Mouse (Mus musculus): ENCODE results near the gene Galntl6. TPM values are rescaled to one million over a fixed set of nuclear protein-coding genes. Genes with fewer than 3 reads are reported as not detected.

The Galntl6 gene
- total RNA-seq, 1 experiment: 0.09 TPM

- no peaks in the 10 kb centered on the region for H3K36me3 ChIP-seq (ENCODE audit: control insufficient read depth, insufficient read depth, low read length, poor library complexity, severe bottlenecking)
- no peaks in the 10 kb centered on the region for H3K4me1 ChIP-seq (ENCODE audit: control insufficient read depth in 2 of 2, insufficient read depth in 2 of 2, low read length in 2 of 2, poor library complexity in 1 of 2)
- in situ Hi-C loops (cut with MboI; ENCODE audit: low sequenced_read_pairs in 2 of 2, unreplicated experiment in 2 of 2): loop anchor here in 1 of 2 experiments (25.0 kb wide), 1 partner anchor 341 kb away; no protein-coding TSS in a partner anchor
- no peak overlapping the region for H3K27ac ChIP-seq (ENCODE audit: insufficient read depth, low read depth, low read length, poor library complexity, severe bottlenecking)
- no peak for DNase-seq (ENCODE audit: low read depth, low spot score)
- H3K9me3 ChIP-seq (ENCODE audit: control insufficient read depth, insufficient read depth, low read depth, low read length): no peaks in the 10 kb centered on the region
- TF ChIP-seq HCFC1 (IDR thresholded peaks at IDR 0.05; ENCODE audit: borderline replicate concordance, insufficient read depth, low read length) (no peak), CHD2 (IDR thresholded peaks at IDR 0.05; ENCODE audit: low read depth, low read length) (no peak), ZNF384 (IDR thresholded peaks at IDR 0.05; ENCODE audit: low read depth, low read length) (no peak)
- no peak overlapping the region for H3K4me3 ChIP-seq (ENCODE audit: insufficient read depth in 1 of 2, low read depth in 1 of 2, low read length in 2 of 2, poor library complexity in 1 of 2, severe bottlenecking in 1 of 2)
- H3K9ac ChIP-seq (ENCODE audit: insufficient read depth, low read depth, low read length, poor library complexity, severe bottlenecking): no peak overlapping the region
Measured at GRCm38 (mm10) chr8:57777988-57778721, 1134.3 kb downstream of the Galntl6 start.

- H3K9me3 ChIP-seq (ENCODE audit: control insufficient read depth, insufficient read depth, low read depth, low read length): no peaks in the 10 kb centered on the region
- TF ChIP-seq CHD2 (IDR thresholded peaks at IDR 0.05; ENCODE audit: low read depth, low read length) (no peak), ZC3H11A (IDR thresholded peaks at IDR 0.05; ENCODE audit: borderline replicate concordance, low read depth, low read length) (no peak), ZNF384 (IDR thresholded peaks at IDR 0.05; ENCODE audit: low read depth, low read length) (no peak), MAFK (IDR thresholded peaks at IDR 0.05; ENCODE audit: insufficient read depth, low read depth, low read length) (no peak), HCFC1 (IDR thresholded peaks at IDR 0.05; ENCODE audit: borderline replicate concordance, insufficient read depth, low read length) (no peak)
- H3K4me3 ChIP-seq (ENCODE audit: insufficient read depth in 1 of 2, low read depth in 1 of 2, low read length in 2 of 2, poor library complexity in 1 of 2, severe bottlenecking in 1 of 2): no peak overlapping the region
- no peak for DNase-seq (ENCODE audit: low read depth, low spot score)
- no peak overlapping the region for H3K9ac ChIP-seq (ENCODE audit: insufficient read depth, low read depth, low read length, poor library complexity, severe bottlenecking)
- no peaks in the 10 kb centered on the region for H3K36me3 ChIP-seq (ENCODE audit: control insufficient read depth, insufficient read depth, low read length, poor library complexity, severe bottlenecking)
- H3K4me1 ChIP-seq (ENCODE audit: control insufficient read depth in 2 of 2, insufficient read depth in 2 of 2, low read length in 2 of 2, poor library complexity in 1 of 2): no peaks in the 10 kb centered on the region
- H3K27ac ChIP-seq (ENCODE audit: insufficient read depth, low read depth, low read length, poor library complexity, severe bottlenecking): no peak overlapping the region
- in situ Hi-C loops (cut with MboI; ENCODE audit: low sequenced_read_pairs in 2 of 2, unreplicated experiment in 2 of 2): loop anchor here in 1 of 2 experiments (25.0 kb wide), 1 partner anchor 339 kb away; no protein-coding TSS in a partner anchor
Measured at GRCm38 (mm10) chr8:57776723-57777122, 1135.7 kb downstream of the Galntl6 start.

GRCm38 (mm10) chr8:57772732-57773265, 1139.6 kb downstream of the Galntl6 start:
- DNase-seq (ENCODE audit: low read depth, low spot score): no peak

GRCm38 (mm10) chr8:57767541-57767940, 1144.9 kb downstream of the Galntl6 start:
- H3K9me3 ChIP-seq (ENCODE audit: control insufficient read depth, insufficient read depth, low read depth, low read length): no peaks in the 10 kb centered on the region
- H3K4me1 ChIP-seq (ENCODE audit: control insufficient read depth in 2 of 2, insufficient read depth in 2 of 2, low read length in 2 of 2, poor library complexity in 1 of 2): peaks cover 9 to 11% of the 10 kb centered on the region in 2 experiments
- no peak overlapping the region for H3K4me3 ChIP-seq (ENCODE audit: insufficient read depth in 1 of 2, low read depth in 1 of 2, low read length in 2 of 2, poor library complexity in 1 of 2, severe bottlenecking in 1 of 2)
- no peak overlapping the region for H3K9ac ChIP-seq (ENCODE audit: insufficient read depth, low read depth, low read length, poor library complexity, severe bottlenecking)
- in situ Hi-C loops (cut with MboI; ENCODE audit: low sequenced_read_pairs in 2 of 2, unreplicated experiment in 2 of 2): no loop called here
- H3K36me3 ChIP-seq (ENCODE audit: control insufficient read depth, insufficient read depth, low read length, poor library complexity, severe bottlenecking): no peaks in the 10 kb centered on the region
- TF ChIP-seq ZC3H11A (IDR thresholded peaks at IDR 0.05; ENCODE audit: borderline replicate concordance, low read depth, low read length) (no peak), CHD2 (IDR thresholded peaks at IDR 0.05; ENCODE audit: low read depth, low read length) (0 out of 2 replicates have a peak, but pooled peaks have one; percentile 37)
- no peak overlapping the region for H3K27ac ChIP-seq (ENCODE audit: insufficient read depth, low read depth, low read length, poor library complexity, severe bottlenecking)
- peak; percentile 52 for DNase-seq (ENCODE audit: low read depth, low spot score)

More at GRCm38 (mm10) chr8:57772732-57773265, 1139.6 kb downstream of the Galntl6 start:
- Histone ChIP-seq H3K9ac (ENCODE audit: insufficient read depth, low read depth, low read length, poor library complexity, severe bottlenecking) (no peak overlapping the region), H3K27ac (ENCODE audit: insufficient read depth, low read depth, low read length, poor library complexity, severe bottlenecking) (no peak overlapping the region), H3K9me3 (ENCODE audit: control insufficient read depth, insufficient read depth, low read depth, low read length) (no peaks in the 10 kb centered on the region), H3K4me1 (ENCODE audit: control insufficient read depth in 2 of 2, insufficient read depth in 2 of 2, low read length in 2 of 2, poor library complexity in 1 of 2) (peaks cover 0 to 1% of the 10 kb centered on the region in 2 experiments; a peak in 1 of 4 replicates), H3K4me3 (ENCODE audit: insufficient read depth in 1 of 2, low read depth in 1 of 2, low read length in 2 of 2, poor library complexity in 1 of 2, severe bottlenecking in 1 of 2) (no peak overlapping the region), H3K36me3 (ENCODE audit: control insufficient read depth, insufficient read depth, low read length, poor library complexity, severe bottlenecking) (no peaks in the 10 kb centered on the region)
- in situ Hi-C loops (cut with MboI; ENCODE audit: low sequenced_read_pairs in 2 of 2, unreplicated experiment in 2 of 2): no loop called here
- TF ChIP-seq ZC3H11A (IDR thresholded peaks at IDR 0.05; ENCODE audit: borderline replicate concordance, low read depth, low read length): no peak
- no peak for TF ChIP-seq MAFK (IDR thresholded peaks at IDR 0.05; ENCODE audit: insufficient read depth, low read depth, low read length)
- TF ChIP-seq HCFC1 (IDR thresholded peaks at IDR 0.05; ENCODE audit: borderline replicate concordance, insufficient read depth, low read length): no peak
- TF ChIP-seq CHD2 (IDR thresholded peaks at IDR 0.05; ENCODE audit: low read depth, low read length): no peak
- no peak for TF ChIP-seq ZNF384 (IDR thresholded peaks at IDR 0.05; ENCODE audit: low read depth, low read length)

Data from ES-E14 (cell line).